Mouse (Mus musculus) c-Kit-positive CD71-negative TER-119-negative erythroid progenitor cells, embryonic 14.5 days (primary cell): ENCODE measurements around the gene Olfr1324.
"Not testable (repeated sequence)": the region's sequence is repeated elsewhere in the genome, so short reads cannot be mapped to it uniquely, and the experiment has no call there.

Experiments used
- DNase-seq: peaks from one replicate; pipeline ENCODE4 v3.0.0-alpha.2; 2013; ENCODE audit warnings: low read depth

Gene Olfr1324

GRCm38 (mm10) chrX:50428398-50428797 is at the start of gene Olfr1324:
Gene Olfr1324 (minus strand): TSS chrX:50428498.
- no peak for DNase-seq

GRCm38 (mm10) chrX:50470341-50470740 is 42.0 kb upstream of the Olfr1324 start:
- DNase-seq: not testable (repeated sequence)

DNA sequence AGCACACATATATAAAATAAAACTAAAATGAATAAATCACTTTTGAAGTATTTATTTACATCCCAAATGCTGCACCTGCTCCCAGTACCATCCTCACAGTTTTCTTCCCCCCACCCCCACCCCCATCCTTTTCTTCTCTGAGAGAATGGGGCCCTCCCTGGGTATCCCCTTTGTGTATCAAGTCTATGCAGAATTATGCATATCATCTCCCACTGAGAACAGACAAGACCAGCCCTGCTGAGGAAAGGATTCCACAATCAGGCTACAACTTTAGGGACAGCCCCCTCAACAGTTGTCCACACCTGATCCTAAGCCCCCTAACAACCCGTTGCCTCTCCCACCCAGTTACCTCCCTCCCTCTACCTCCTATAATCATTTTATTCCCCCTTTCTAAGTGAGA is 27.8 kb upstream of the Olfr1324 start:
- no peak for DNase-seq

- DNase-seq: no peak
Observed at GRCm38 (mm10) chrX:50443352-50443751, 15.1 kb upstream of the Olfr1324 start.

DNA sequence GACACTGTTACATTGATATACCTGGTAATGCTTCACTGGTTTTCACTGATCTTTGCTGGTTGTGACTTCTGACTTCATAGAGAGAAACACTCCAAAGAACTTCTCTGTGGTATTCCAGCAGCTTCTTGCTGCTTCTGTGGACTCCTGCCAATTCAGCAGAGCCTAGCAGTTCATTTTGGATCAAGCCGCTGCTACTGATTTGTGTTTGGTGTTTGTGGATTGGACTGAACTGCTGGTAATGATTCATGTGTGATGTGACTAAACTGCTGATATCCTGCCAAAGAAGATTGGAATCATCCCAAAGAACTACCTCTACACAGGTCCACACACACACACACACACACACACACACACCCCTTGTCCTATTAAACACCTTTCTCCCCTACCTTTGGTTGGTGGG is 14.4 kb upstream of the Olfr1324 start:
- no peak for DNase-seq

DNA sequence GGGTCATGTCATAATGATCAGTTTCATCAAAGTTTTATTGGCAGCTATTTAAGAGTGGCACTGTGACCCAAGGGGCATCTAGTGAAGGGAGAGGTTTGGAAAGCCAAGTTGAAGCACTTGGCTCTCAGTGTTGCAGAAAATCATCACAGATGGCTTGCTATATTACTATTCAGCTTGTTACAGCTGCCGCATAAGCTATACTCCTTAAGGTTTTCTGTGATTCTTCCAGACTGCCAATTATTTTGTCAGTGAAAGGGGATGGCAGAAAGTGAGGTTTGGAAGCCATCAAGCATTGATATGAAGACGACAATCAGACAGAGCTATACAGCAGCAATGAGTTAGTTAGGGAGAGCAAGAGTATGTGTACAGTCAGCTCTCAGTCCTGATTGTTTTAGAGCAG is 4.2 kb upstream of the Olfr1324 start:
- DNase-seq: no peak

GRCm38 (mm10) chrX:50427712-50428328 is 478 bp downstream of the Olfr1324 start:
- DNase-seq: no peak

DNA sequence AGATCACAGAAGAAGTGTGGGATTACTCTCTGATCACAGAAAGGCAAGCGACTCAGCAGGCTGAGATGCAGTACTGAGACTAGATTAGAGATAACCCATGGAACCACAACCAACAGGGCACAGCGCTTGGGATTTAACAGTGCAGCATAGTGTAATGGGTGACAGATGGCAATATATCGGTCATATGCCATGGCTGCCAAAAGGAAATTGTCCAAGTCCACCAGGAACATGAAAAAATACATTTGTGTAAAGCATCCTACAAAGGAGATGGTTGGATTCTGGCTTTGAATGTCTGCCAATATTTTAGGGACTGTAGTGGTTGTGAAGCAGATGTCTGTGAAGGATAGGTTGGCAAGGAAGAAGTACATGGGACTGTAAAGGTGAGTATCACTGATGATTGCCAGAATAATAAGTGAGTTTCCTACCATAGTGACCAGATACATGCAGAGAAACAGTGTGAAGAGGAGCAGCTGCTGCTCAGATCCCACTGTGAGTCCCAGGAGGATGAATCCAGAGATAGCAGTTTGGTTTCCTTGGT is 2.3 kb downstream of the Olfr1324 start:
- no peak for DNase-seq

DNA sequence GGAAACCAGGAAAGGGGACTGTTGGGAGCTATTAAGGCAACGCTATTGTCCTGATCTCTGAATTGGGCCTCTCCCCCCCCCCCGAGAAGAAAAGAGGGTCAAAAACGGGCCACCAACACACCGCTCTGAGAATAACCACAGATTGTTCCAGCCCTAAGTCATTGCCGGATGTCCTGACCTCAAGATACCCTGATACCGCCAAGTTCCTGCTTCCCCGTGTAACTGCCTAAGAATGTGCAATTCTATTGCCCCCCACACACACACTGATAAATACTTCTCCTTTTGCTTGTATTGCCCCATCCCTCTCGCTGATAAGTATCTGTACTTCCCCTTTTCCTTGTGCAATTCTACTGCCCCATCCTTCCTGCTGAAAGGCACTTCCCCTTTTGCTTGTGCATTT is 17.9 kb downstream of the Olfr1324 start:
- not testable (repeated sequence) for DNase-seq

GRCm38 (mm10) chrX:50390616-50391015 is 37.7 kb downstream of the Olfr1324 start:
- not testable (repeated sequence) for DNase-seq

GRCm38 (mm10) chrX:50374978-50375377 is 53.3 kb downstream of the Olfr1324 start:
- DNase-seq: no peak
